30 mouse cellular contexts compared by ENCODE assay signal in genomic region chr16:92621859-92622258, GRCm38 (mm10).
DNase-seq lines count a peak whose midpoint lies in the region; ATAC-seq lines count a peak whose summit lies in the region.
"Had no signal": no experiment of that assay in that cellular context is flagged by ENCODE, and none has a peak within 500 bp of the region (broad histone marks: within the 10 kb centered on the region; RNA-seq: fewer than 3 reads in every experiment).

No protein-coding gene starts in this region.

- H3K4me3 ChIP-seq in embryonic facial prominence, embryonic 14.5 days (ENCODE audit: low read depth, low read length) = no peak overlapping the region
- H3K4me3 ChIP-seq in embryonic facial prominence, embryonic 10.5 days = no peak overlapping the region
- H3K4me3 ChIP-seq in limb, embryonic 10.5 days = no peak overlapping the region
- H3K4me3 ChIP-seq: embryonic facial prominence, embryonic 13.5 days; forebrain, embryonic 13.5 days; heart, embryonic 12.5 days; kidney, embryonic 15.5 days; left cerebral cortex, adult 2 months; limb, embryonic 15.5 days; liver, embryonic 15.5 days; midbrain, embryonic 10.5 days; neural tube, embryonic 15.5 days had no signal

- peaks cover 15% of the 10 kb centered on the region; the same call in 1 of the 2 replicates for H3K9me3 ChIP-seq in embryonic facial prominence, embryonic 14.5 days (ENCODE audit: control insufficient read depth, low read length)
- H3K9me3 ChIP-seq in embryonic facial prominence, embryonic 10.5 days = peaks cover 11% of the 10 kb centered on the region; the same call in 1 of the 2 replicates
- no peaks in the 10 kb centered on the region for H3K9me3 ChIP-seq in limb, embryonic 10.5 days (replicated peaks)
- H3K9me3 ChIP-seq: liver, embryonic 15.5 days; neural tube, embryonic 15.5 days had no signal

- intact Hi-C loops in heart, postnatal 10 days (cut with DNase I) = no loop called here

- peaks cover 5% of the 10 kb centered on the region; the same call in 1 of the 2 replicates for H3K4me1 ChIP-seq in embryonic facial prominence, embryonic 14.5 days (ENCODE audit: control insufficient read depth, insufficient read depth, low read length)
- peaks cover 33% of the 10 kb centered on the region for H3K4me1 ChIP-seq in embryonic facial prominence, embryonic 10.5 days
- peaks cover 35% of the 10 kb centered on the region for H3K4me1 ChIP-seq in limb, embryonic 10.5 days
- H3K4me1 ChIP-seq: liver, embryonic 15.5 days; neural tube, embryonic 15.5 days had no signal

- H3K9ac ChIP-seq in embryonic facial prominence, embryonic 14.5 days (ENCODE audit: low read depth, low read length) = no peak overlapping the region
- H3K9ac ChIP-seq: embryonic facial prominence, embryonic 13.5 days; forebrain, embryonic 13.5 days; heart, embryonic 12.5 days; hindbrain, embryonic 14.5 days; kidney, embryonic 15.5 days; limb, embryonic 15.5 days; liver, embryonic 15.5 days; lung, embryonic 14.5 days; neural tube, embryonic 15.5 days had no signal

- peaks cover 16% of the 10 kb centered on the region for H3K36me3 ChIP-seq in embryonic facial prominence, embryonic 14.5 days (ENCODE audit: control insufficient read depth, insufficient read depth, low read length)
- no peaks in the 10 kb centered on the region for H3K36me3 ChIP-seq in embryonic facial prominence, embryonic 10.5 days (replicated peaks)
- H3K36me3 ChIP-seq in limb, embryonic 10.5 days = no peaks in the 10 kb centered on the region
- H3K36me3 ChIP-seq: heart, embryonic 12.5 days; kidney, embryonic 15.5 days; limb, embryonic 15.5 days; midbrain, embryonic 10.5 days; neural tube, embryonic 15.5 days had no signal

- ATAC-seq in embryonic facial prominence, embryonic 14.5 days (ENCODE audit: low read depth) = peak; percentile 17; the same call in 1 of the 2 replicates
- ATAC-seq: forebrain, embryonic 13.5 days; intestine, postnatal 0 days had no signal

- no peaks in the 10 kb centered on the region for H3K27me3 ChIP-seq in embryonic facial prominence, embryonic 14.5 days (replicated peaks; ENCODE audit: control insufficient read depth, insufficient read depth, low read length)
- peaks cover 53% of the 10 kb centered on the region for H3K27me3 ChIP-seq in embryonic facial prominence, embryonic 10.5 days (replicated peaks; ENCODE audit: low read depth, poor library complexity, severe bottlenecking)
- 0 out of 2 replicates have a peak, but pooled peaks cover 23% of the 10 kb centered on the region for H3K27me3 ChIP-seq in limb, embryonic 10.5 days (ENCODE audit: low read depth, poor library complexity, severe bottlenecking)
- H3K27me3 ChIP-seq: embryonic facial prominence, embryonic 13.5 days; limb, embryonic 15.5 days; liver, embryonic 15.5 days; neural tube, embryonic 15.5 days; Patski had no signal

- no peak overlapping the region for H3K27ac ChIP-seq in embryonic facial prominence, embryonic 14.5 days (replicated peaks; ENCODE audit: low read depth, low read length)
- H3K27ac ChIP-seq in embryonic facial prominence, embryonic 10.5 days (replicated peaks) = no peak overlapping the region
- peak overlapping the region; percentile 50; the same call in 1 of the 2 replicates for H3K27ac ChIP-seq in limb, embryonic 10.5 days
- H3K27ac ChIP-seq: embryonic facial prominence, embryonic 13.5 days; forebrain, embryonic 13.5 days; hindbrain, embryonic 14.5 days; kidney, embryonic 15.5 days; left cerebral cortex, adult 2 months; limb, embryonic 15.5 days; liver, embryonic 15.5 days; midbrain, embryonic 10.5 days; neural tube, embryonic 15.5 days had no signal

- no peak overlapping the region for H3K4me2 ChIP-seq in embryonic facial prominence, embryonic 14.5 days (ENCODE audit: low read depth, low read length)
- H3K4me2 ChIP-seq: embryonic facial prominence, embryonic 13.5 days; forebrain, embryonic 13.5 days; heart, embryonic 12.5 days; hindbrain, embryonic 14.5 days; kidney, embryonic 15.5 days; limb, embryonic 15.5 days; liver, embryonic 15.5 days; lung, embryonic 14.5 days; neural tube, embryonic 15.5 days had no signal

- 50% methylated on average over 8 of the region's 8 CpGs for WGBS in embryonic facial prominence, embryonic 14.5 days
- 61% methylated on average over 8 of the region's 8 CpGs for WGBS in embryonic facial prominence, embryonic 10.5 days
- WGBS in limb, embryonic 10.5 days = 58% methylated on average over 8 of the region's 8 CpGs

- no peak for DNase-seq in embryonic facial prominence, embryonic 14.5 days (ENCODE audit: low spot score)
- DNase-seq in embryonic facial prominence, embryonic 10.5 days (ENCODE audit: low spot score) = no peak
- DNase-seq in 3134 (ENCODE audit: extremely low read depth, insufficient read length, low spot score) (peak; percentile 61), NIH3T3 (ENCODE audit: low read depth) (peak; percentile 51)
- DNase-seq in limb, embryonic 10.5 days (ENCODE audit: low spot score) = no peak
- no peak for DNase-seq in kidney, postnatal 36 days
- no peak for DNase-seq in kidney, adult 18-20 months
- DNase-seq in heart, postnatal 10 days = no peak
- DNase-seq: adrenal gland, postnatal 10 days; cerebellum, adult 11-12 months; cerebellum, adult 9-11 months; embryo, embryonic 11 days; gastrocnemius, postnatal 36 days; heart, adult 18-20 months; lung, embryonic 14.5 days; lung, postnatal 14 days; retina, postnatal 1 day; right cerebral cortex, postnatal 14 days had no signal

Comparison
In these comparisons a context has a peak if more than half of its experiments do, and no peak if none do; other contexts are left out.
1. DNase-seq: peak in 3134 (single experiment) and NIH3T3 (single experiment); none in embryonic facial prominence, embryonic 14.5 days (single experiment), embryonic facial prominence, embryonic 10.5 days (single experiment), limb, embryonic 10.5 days (single experiment), kidney, postnatal 36 days (0 of 2), kidney, adult 18-20 months (single experiment) and heart, postnatal 10 days (0 of 2).